Mouse (Mus musculus) intestine, embryonic 16.5 days (tissue): ENCODE measurements around the gene Akirin1. TPM values are rescaled to one million over a fixed set of nuclear protein-coding genes. Genes with fewer than 3 reads are reported as not detected.

ENCODE experiments used
- ATAC-seq: fragments of 200-750 bp; cut with Nextera tagmentation; 2 replicates; pipeline ENCODE4 v1.8.0; 2017; ENCODE audit warnings: moderate TSS enrichment, moderate library complexity
- H3K27ac ChIP-seq: fragments of 300-500 bp; sonication (generic); 2 replicates; pipeline ENCODE4 v1.5.1; 2014; ENCODE audit warnings: mild to moderate bottlenecking, low read length
- H3K27me3 ChIP-seq: fragments of 300-500 bp; sonication (generic); replicated peaks from 2 replicates; pipeline ENCODE4 v1.6.1; 2014; ENCODE audit warnings: low read length, control low read depth, mixed read lengths; ENCODE audit not compliant: control insufficient read depth, insufficient read depth
- H3K36me3 ChIP-seq: fragments of 300-500 bp; sonication (generic); 2 replicates; pipeline ENCODE4 v1.6.1; 2014; ENCODE audit warnings: low read length, control low read depth; ENCODE audit not compliant: control insufficient read depth, insufficient read depth
- H3K4me1 ChIP-seq: fragments of 300-500 bp; sonication (generic); 2 replicates; pipeline ENCODE4 v1.6.1; 2014; ENCODE audit warnings: low read length, control low read depth, mixed read lengths; ENCODE audit not compliant: control insufficient read depth, insufficient read depth
- H3K4me2 ChIP-seq: fragments of 300-500 bp; sonication (generic); 2 replicates; pipeline ENCODE4 v1.6.1; 2014; ENCODE audit warnings: low read depth, low read length, control low read depth
- H3K4me3 ChIP-seq: fragments of 300-500 bp; sonication (generic); 2 replicates; pipeline ENCODE4 v1.5.1; 2014; ENCODE audit warnings: mild to moderate bottlenecking, low read length
- H3K9ac ChIP-seq: fragments of 300-500 bp; sonication (generic); 2 replicates; pipeline ENCODE4 v1.6.1; 2014; ENCODE audit warnings: low read depth, low read length
- H3K9me3 ChIP-seq: fragments of 300-500 bp; sonication (generic); 2 replicates; pipeline ENCODE4 v1.6.1; 2016; ENCODE audit warnings: low read length, control low read depth; ENCODE audit not compliant: control insufficient read depth
- WGBS: fragments of 180-500 bp; shearing (Covaris S2); extraction: QIAGEN DNeasy Blood & Tissue Kit; methylation state at CpG from one replicate; pipeline ENCODE4 v1.1.7; 2014; 5-methylcytosine and 5-hydroxymethylcytosine counted together
- polyA plus RNA-seq: library from polyadenylated mRNA; unstranded; fragments of >200 nt; fragmentation: Nextera tagmentation; extraction: Ambion mirVana; gene quantifications from 2 replicates; pipeline ENCODE4 v1.2.1, GENCODE M21; 2015

Gene Akirin1
- polyA plus RNA-seq, result 35.7 and 36.2 TPM in 2 replicates

- WGBS, result under 1% methylated on average over 33 of the region's 46 CpGs
- no peaks in the 10 kb centered on the region for H3K9me3 ChIP-seq
- no peaks in the 10 kb centered on the region for H3K27me3 ChIP-seq
- H3K4me1 ChIP-seq, result peaks cover 8% of the 10 kb centered on the region
- H3K4me3 ChIP-seq, result peak within 1 kb of the TSS; percentile 98
- peak; percentile 99 for ATAC-seq
- H3K4me2 ChIP-seq, result peak within 1 kb of the TSS; percentile 75
- peak within 1 kb of the TSS; percentile 89 for H3K9ac ChIP-seq
- no peaks in the 10 kb centered on the region for H3K36me3 ChIP-seq
- H3K27ac ChIP-seq, result peak within 1 kb of the TSS; percentile 83
Measured at GRCm38 (mm10) chr4:123750152-123750651, at the start of gene Akirin1. Gene Akirin1 (minus strand): TSS chr4:123750345.

DNA sequence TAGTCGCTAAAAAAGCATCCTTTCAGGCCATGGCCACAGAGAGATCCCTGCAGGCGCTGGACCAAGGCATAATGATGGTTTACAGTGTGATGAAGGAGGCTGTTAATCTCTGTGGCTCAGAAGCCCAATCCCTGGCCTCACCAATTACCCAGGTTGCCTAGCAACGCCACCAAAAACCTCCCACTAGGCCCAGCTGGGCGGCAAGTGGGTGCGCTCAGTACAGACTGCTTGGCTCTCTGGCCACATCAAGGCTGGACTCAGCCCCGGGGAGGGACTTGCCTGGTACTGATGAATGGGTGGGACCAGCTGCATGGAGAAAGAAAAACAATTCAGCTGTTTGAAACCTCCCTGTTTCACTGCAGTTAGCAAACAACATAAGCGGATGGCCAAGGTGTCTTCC, 47.7 kb upstream of the Akirin1 start:
- WGBS, result 45% methylated on average over 7 of the region's 7 CpGs
- no peak overlapping the region for H3K9ac ChIP-seq
- H3K4me2 ChIP-seq, result no peak overlapping the region
- no peaks in the 10 kb centered on the region for H3K36me3 ChIP-seq
- H3K4me3 ChIP-seq, result no peak overlapping the region
- H3K27ac ChIP-seq, result no peak overlapping the region
- no peaks in the 10 kb centered on the region for H3K4me1 ChIP-seq
- no peaks in the 10 kb centered on the region for H3K9me3 ChIP-seq
- H3K27me3 ChIP-seq, result no peaks in the 10 kb centered on the region
- ATAC-seq, result no peak; the same call in 1 of the 2 replicates

- Histone ChIP-seq H3K9ac (no peak overlapping the region), H3K27me3 (no peaks in the 10 kb centered on the region), H3K36me3 (no peaks in the 10 kb centered on the region), H3K27ac (no peak overlapping the region), H3K4me3 (no peak overlapping the region), H3K9me3 (no peaks in the 10 kb centered on the region), H3K4me1 (no peaks in the 10 kb centered on the region), H3K4me2 (no peak overlapping the region)
- 86% methylated on average over 3 of the region's 3 CpGs for WGBS
- no peak for ATAC-seq
Measured at GRCm38 (mm10) chr4:123797403-123797802, 47.3 kb upstream of the Akirin1 start.

DNA sequence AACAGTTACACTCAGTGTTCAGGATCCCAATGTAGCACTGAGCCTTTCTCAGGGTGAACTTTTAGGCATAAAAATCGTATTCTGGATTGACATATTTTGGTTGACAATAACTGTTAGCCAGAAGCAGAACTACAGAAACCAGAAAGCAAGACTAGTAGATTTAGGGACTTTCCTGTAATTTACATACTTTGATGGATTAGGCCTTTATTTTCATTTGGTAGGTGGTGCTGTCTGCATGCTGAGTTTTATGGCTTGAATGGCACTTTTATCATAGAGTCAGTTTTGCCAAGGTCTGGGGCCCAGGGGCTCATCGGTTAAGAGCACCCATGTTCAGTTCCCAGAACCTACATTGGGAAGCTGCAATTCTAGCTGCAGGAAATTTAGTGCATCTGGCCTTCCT, 44.9 kb upstream of the Akirin1 start:
- Histone ChIP-seq H3K4me1 (no peaks in the 10 kb centered on the region), H3K36me3 (no peaks in the 10 kb centered on the region), H3K9ac (no peak overlapping the region), H3K9me3 (no peaks in the 10 kb centered on the region), H3K4me2 (no peak overlapping the region), H3K27me3 (no peaks in the 10 kb centered on the region), H3K4me3 (no peak overlapping the region), H3K27ac (no peak overlapping the region)
- ATAC-seq, result no peak
- 62% methylated on average over 2 of the region's 2 CpGs for WGBS

GRCm38 (mm10) chr4:123793136-123793535, 43.0 kb upstream of the Akirin1 start:
- Histone ChIP-seq H3K9me3 (no peaks in the 10 kb centered on the region), H3K4me2 (no peak overlapping the region), H3K9ac (no peak overlapping the region), H3K4me1 (no peaks in the 10 kb centered on the region), H3K36me3 (no peaks in the 10 kb centered on the region), H3K4me3 (no peak overlapping the region), H3K27me3 (no peaks in the 10 kb centered on the region), H3K27ac (no peak overlapping the region)
- ATAC-seq, result no peak
- 95% methylated on average over 6 of the region's 6 CpGs for WGBS

DNA sequence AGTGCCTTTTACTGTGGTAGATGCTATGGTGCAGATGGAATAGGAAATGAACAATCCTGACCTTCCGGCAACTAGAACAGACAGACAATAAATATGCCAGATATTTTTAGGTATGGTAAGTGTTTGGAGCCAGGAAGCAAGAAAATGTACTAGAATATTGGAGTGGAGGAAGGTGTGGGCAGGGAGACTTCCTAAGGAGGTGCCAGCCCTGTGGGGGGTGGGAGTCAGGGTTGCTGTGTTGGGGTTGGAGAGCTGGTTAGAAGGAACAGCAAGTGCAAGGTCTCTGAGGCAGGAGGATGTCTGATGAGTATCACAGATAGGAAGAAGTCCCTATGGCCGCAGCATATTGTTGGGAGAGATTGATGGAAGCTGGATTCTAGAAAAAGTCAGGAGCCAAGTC, 42.5 kb upstream of the Akirin1 start:
- no peak overlapping the region for H3K9ac ChIP-seq
- H3K4me1 ChIP-seq, result peaks cover 3% of the 10 kb centered on the region; the same call in 1 of the 2 replicates
- 76% methylated on average over 2 of the region's 2 CpGs for WGBS
- H3K36me3 ChIP-seq, result no peaks in the 10 kb centered on the region
- H3K4me3 ChIP-seq, result no peak overlapping the region
- H3K9me3 ChIP-seq, result no peaks in the 10 kb centered on the region
- ATAC-seq, result no peak
- no peak overlapping the region for H3K27ac ChIP-seq
- H3K4me2 ChIP-seq, result no peak overlapping the region
- H3K27me3 ChIP-seq, result no peaks in the 10 kb centered on the region

DNA sequence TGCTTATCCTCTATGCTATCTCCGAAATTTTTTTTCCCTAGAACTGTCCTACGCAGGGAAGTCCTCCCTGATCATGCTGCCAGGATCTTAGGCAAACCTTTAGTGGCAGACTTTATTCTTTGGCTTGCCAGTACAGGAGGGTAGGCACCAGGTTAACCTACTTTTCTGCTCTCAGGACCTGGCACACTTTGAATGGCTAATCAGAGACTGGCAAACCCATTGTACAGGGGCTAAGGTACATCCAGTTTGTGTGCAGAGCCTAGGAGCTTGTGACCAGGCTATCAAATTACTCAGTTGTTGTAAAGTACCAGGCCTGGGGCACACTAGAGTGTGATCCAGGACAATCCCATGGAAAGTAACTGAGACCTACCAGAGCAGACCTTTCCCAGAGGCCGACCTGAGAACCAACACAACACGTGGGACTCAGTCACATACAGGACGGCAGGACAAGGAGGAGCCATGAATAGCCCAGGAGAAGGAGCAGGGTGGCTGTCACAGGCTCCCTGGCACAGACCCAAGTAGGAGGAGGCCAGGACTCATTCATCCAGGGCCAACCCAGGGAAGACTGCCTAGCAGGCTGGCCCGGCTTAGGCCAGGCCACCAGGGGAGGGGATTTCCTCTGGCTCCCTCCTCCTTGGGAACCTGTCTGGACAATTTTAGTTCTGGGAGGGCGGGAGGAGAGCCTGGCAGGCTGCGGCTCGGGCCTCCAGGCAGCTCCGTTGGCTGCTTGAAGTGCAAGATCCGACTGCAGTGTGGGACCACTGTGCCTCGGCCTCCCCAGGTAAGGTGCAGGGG, 37.2 kb upstream of the Akirin1 start, which contains the start of gene Rhbdl2:
Rhbdl2 (plus strand) TSS at position 684 of the 795 bp plus-strand sequence.
- Histone ChIP-seq H3K27ac (no peak within 1 kb of the TSS; the same call in 1 of the 2 replicates), H3K27me3 (no peaks in the 10 kb centered on the region), H3K9ac (peak within 1 kb of the TSS; percentile 33; the same call in 1 of the 2 replicates), H3K4me3 (peak within 1 kb of the TSS; percentile 21), H3K36me3 (no peaks in the 10 kb centered on the region), H3K9me3 (no peaks in the 10 kb centered on the region), H3K4me1 (peaks cover 9% of the 10 kb centered on the region; the same call in 1 of the 2 replicates), H3K4me2 (peak within 1 kb of the TSS; percentile 35)
- peak; percentile 91 for ATAC-seq
- 26% methylated on average over 12 of the region's 12 CpGs for WGBS

DNA sequence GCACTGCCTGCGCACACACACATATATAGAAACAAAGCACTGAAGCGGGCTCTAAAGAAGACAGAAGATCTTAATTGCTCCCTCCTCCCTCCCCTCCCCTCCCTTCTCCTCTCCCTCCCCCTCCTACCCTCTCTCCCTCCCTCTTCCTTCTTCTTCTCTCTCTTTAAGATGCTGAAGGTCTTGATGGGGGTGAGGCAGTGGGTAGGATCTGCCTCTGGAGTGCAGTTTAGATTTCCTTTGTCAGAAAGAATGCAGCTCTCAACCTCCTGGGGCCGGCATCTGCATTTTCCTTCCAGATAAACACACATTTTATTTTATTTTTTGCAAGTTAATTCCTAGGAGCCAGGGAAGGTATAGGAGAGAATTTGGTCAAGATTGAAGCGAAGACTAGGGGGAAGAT, 18.1 kb upstream of the Akirin1 start:
- Histone ChIP-seq H3K4me1 (no peaks in the 10 kb centered on the region), H3K4me2 (no peak overlapping the region), H3K36me3 (no peaks in the 10 kb centered on the region), H3K27me3 (no peaks in the 10 kb centered on the region), H3K4me3 (no peak overlapping the region), H3K9me3 (no peaks in the 10 kb centered on the region), H3K27ac (no peak overlapping the region), H3K9ac (no peak overlapping the region)
- ATAC-seq, result 0 out of 2 replicates have a peak, but pooled peaks have one; percentile 9
- WGBS, result 77% methylated on average over 4 of the region's 4 CpGs

DNA sequence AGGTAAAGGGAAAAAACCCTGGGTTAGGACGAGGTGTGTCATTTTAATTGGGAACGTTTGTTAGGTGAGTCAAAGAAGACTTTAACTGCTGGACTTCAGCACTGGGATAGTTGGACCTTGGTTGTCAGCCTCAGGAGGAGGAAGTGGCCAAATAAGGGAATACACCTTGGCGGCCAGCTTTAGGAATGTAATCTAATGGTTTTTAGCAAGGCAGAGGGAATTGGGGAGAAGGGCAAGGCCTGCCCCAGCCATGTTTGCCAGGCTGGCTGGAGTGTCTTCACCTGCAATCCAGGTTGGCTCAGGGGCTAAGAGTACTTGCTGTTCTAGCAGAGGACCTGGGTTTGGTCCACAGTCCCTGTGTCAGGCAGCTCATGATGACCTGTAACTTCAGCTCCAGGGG, 17.7 kb upstream of the Akirin1 start:
- no peak overlapping the region for H3K27ac ChIP-seq
- no peaks in the 10 kb centered on the region for H3K36me3 ChIP-seq
- no peaks in the 10 kb centered on the region for H3K4me1 ChIP-seq
- WGBS, result 50% methylated on average over 3 of the region's 3 CpGs
- no peak overlapping the region for H3K9ac ChIP-seq
- ATAC-seq, result peak; percentile 31; the same call in 1 of the 2 replicates
- no peaks in the 10 kb centered on the region for H3K27me3 ChIP-seq
- no peaks in the 10 kb centered on the region for H3K9me3 ChIP-seq
- H3K4me2 ChIP-seq, result no peak overlapping the region
- H3K4me3 ChIP-seq, result no peak overlapping the region
